Mouse (Mus musculus) CD4-positive, CD25-positive, alpha-beta regulatory T cell, adult 9 weeks (primary cell): ENCODE measurements around the gene Tmem198. TPM values are rescaled to one million over a fixed set of nuclear protein-coding genes. Genes with fewer than 3 reads are reported as not detected.

ENCODE experiments used
- polyA plus RNA-seq: library from polyadenylated mRNA; unstranded; fragments of 100-300 nt; shearing (Covaris generic); gene quantifications from one replicate; pipeline ENCODE4 v1.2.1, GENCODE M21; 2017

Tmem198 gene
- 0.25 TPM for polyA plus RNA-seq

GRCm38 (mm10) chr1:75478916-75479634, at the start of gene Tmem198, which contains the start of gene Chpf:
Gene Tmem198 (plus strand): TSS chr1:75479532.
Gene Chpf (minus strand): TSS chr1:75479307.

GRCm38 (mm10) chr1:75435475-75436328, 43.6 kb upstream of the Tmem198 start, which contains the start of gene Gmppa:
Gene Gmppa (plus strand): TSS chr1:75435930.

GRCm38 (mm10) chr1:75450314-75451005, 28.9 kb upstream of the Tmem198 start, which contains the start of gene Asic4:
Gene Asic4 (plus strand): TSS chr1:75450436.

GRCm38 (mm10) chr1:75505956-75506831, 26.9 kb downstream of the Tmem198 start, which contains the start of gene Obsl1:
Gene Obsl1 (minus strand): TSS chr1:75506452.

GRCm38 (mm10) chr1:75507006-75507405, 27.7 kb downstream of the Tmem198 start, which contains the start of gene Inha:
Gene Inha (plus strand): TSS chr1:75507077.

GRCm38 (mm10) chr1:75521321-75522031, 42.1 kb downstream of the Tmem198 start, which contains the start of gene Stk11ip:
Gene Stk11ip (plus strand): TSS chr1:75521529.

Other genes with a start within 250 kb of the Tmem198 start
- gene A630095N17Rik, start 247.4 kb upstream of the Tmem198 start, polyA plus RNA-seq = 0.84 TPM
- 32.8 TPM for gene Dnajb2, start 243.1 kb upstream of the Tmem198 start, polyA plus RNA-seq
- gene Ptprn, start 215.0 kb upstream of the Tmem198 start, polyA plus RNA-seq = 0.15 TPM
- gene Resp18, start 201.1 kb upstream of the Tmem198 start, polyA plus RNA-seq = not detected
- gene Dnpep, start 161.5 kb upstream of the Tmem198 start, polyA plus RNA-seq = 88.1 TPM
- gene Des, start 119.2 kb upstream of the Tmem198 start, polyA plus RNA-seq = not detected
- gene Speg, start 104.2 kb upstream of the Tmem198 start, polyA plus RNA-seq = 0.42 TPM
- gene Gmppa, start 43.6 kb upstream of the Tmem198 start, polyA plus RNA-seq = 110 TPM
- not detected for gene Asic4, start 29.1 kb upstream of the Tmem198 start, polyA plus RNA-seq
- 5.1 TPM for gene Chpf, start 225 bp upstream of the Tmem198 start, polyA plus RNA-seq
- not detected for gene Obsl1, start 26.9 kb downstream of the Tmem198 start, polyA plus RNA-seq
- not detected for gene Inha, start 27.5 kb downstream of the Tmem198 start, polyA plus RNA-seq
- gene Stk11ip, start 42.0 kb downstream of the Tmem198 start, polyA plus RNA-seq = 32.3 TPM
- 0.05 TPM for gene Slc4a3, start 66.7 kb downstream of the Tmem198 start, polyA plus RNA-seq